Mouse (Mus musculus) thymus, adult 18-20 months (tissue): ENCODE measurements around the gene Tpbg.
"Not testable (repeated sequence)": the region's sequence is repeated elsewhere in the genome, so short reads cannot be mapped to it uniquely, and the experiment has no call there.

Experiments used
- DNase-seq, 2 experiments: peaks; one replicate each; pipeline ENCODE4 v3.0.0; 2022; ENCODE audit warnings: mixed read lengths in 2 of 2

Tpbg gene

DNA sequence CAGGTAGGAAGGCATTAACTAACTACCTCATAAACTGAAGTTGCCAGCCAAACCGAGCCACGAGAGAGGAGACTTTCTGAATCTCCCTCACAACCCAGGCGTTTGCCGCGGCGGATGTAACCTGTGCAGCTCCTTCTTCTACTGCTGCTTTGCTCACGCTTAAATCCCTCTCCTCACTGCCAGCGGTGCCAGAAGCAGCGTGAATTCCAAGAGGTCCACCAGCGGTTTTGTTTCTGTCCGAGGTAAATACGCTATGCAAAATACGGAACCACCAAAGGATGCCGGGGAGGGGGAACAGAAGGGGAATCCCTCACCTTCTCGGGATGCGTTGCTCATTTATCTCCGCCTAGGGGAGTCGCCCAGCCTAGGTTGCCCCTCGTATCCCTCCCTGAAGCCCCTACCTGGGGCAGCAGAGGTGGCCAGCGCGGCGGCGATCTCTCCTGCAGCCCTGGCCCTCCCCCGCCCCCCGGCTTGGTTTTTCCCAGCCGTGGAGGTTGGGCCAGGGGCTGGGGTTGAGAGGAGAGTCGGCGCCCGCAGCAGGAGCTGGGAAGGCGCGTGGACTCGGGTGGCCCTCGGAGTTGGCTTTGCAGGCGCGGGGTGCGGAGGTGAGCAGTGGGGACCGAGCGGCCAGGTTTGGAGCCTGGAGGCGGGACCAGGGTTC lies at the start of gene Tpbg:
Gene Tpbg (plus strand): TSS at position 30 of the 661 bp plus-strand sequence.
- DNase-seq = no peak

DNA sequence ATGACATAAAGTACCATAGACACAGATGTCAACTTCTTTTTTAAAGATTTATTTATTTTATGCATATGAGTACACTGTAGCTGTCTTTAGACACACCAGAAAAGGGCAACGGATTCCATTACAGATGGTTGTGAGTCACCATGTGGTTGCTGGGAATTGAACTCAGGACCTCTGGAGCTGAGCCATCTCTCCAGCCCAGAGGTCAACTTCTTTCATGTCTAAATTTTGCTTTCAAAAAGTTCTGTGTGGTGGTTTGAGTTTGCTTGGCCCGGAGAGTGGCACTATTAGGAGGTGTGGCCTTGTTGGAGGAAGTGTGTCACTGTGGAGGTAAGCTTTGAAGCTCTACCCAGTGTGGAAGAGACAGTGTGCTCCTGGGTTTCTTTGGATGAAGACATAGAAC lies 40.2 kb upstream of the Tpbg start:
- not testable (repeated sequence) for DNase-seq

GRCm38 (mm10) chr9:85802563-85802962 lies 39.6 kb upstream of the Tpbg start:
- DNase-seq = no peak

DNA sequence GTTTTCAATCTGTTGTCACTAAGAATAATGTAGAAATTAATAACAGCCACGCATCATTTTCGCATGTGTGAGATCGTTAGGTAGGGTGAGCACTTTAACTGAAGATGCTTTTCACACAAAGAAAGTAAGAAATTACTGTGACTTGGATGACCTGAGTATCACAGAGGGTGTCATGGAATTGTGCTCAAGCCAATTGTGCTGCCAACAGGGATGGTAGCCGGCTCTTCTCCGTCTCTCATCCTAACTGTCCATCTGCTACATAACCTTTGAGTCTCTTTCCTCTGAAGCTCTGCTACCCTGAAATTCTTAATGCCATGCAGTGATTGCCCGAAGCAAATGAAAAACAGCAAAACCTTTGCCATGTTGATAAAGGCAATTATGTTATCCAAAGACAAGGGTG lies 35.8 kb upstream of the Tpbg start:
- no peak for DNase-seq

- no peak for DNase-seq
Observed at GRCm38 (mm10) chr9:85809246-85809645, 32.9 kb upstream of the Tpbg start.

GRCm38 (mm10) chr9:85820829-85821228 lies 21.4 kb upstream of the Tpbg start:
- DNase-seq = no peak

DNA sequence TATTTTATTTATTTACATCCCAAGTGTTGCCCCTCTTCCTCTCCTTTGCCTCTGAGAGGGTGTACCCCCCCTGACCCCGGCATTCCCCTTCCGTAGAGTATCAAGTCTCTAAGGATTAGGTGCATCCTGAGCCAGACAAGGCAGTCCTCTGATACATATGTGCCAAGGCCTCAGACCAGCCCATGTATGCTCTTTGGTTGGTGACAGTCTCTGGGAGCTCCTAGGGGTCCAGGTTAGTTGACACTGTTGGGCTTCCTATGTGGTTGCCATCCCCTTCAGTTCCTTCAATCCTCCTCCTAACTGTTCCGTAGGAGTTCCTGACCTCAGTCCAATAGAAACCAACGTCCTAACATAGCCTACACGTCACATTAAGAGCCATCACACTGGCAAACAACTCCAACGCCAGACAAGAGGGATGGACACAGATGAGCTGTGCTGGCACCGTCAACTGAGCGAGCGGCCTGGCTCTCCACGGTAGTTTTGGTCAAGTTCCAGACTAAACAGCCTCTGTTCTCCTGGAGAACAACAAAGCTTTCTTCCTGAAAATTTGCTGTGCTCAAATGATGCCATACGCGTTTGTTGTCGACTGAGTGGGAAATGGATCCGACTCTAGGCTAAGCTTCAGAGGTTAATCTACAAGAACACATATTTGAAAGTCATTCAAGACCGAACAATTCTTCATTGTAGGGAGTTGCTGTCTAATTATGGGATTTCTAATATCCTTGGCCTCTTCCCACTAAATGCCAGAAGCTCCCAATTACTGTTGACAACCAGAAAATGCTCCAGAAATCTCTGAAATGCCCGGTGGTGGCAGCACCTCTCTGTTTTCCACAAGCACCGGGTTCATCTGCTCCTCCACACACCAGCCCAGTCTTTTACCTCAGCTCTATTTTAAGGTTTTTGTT lies 6.4 kb upstream of the Tpbg start:
- no peak for DNase-seq

- no peak for DNase-seq
Observed at GRCm38 (mm10) chr9:85839626-85840025, 2.6 kb upstream of the Tpbg start.

- DNase-seq = no peak
Observed at GRCm38 (mm10) chr9:85841891-85842290, 289 bp upstream of the Tpbg start.

GRCm38 (mm10) chr9:85843031-85843890 lies 1.1 kb downstream of the Tpbg start:
- DNase-seq = peak in 1 of 2 experiments; percentile 3

GRCm38 (mm10) chr9:85843891-85844646 lies 1.9 kb downstream of the Tpbg start:
- DNase-seq = no peak

GRCm38 (mm10) chr9:85844647-85844983 lies 2.4 kb downstream of the Tpbg start:
- DNase-seq = no peak

- no peak for DNase-seq
Observed at GRCm38 (mm10) chr9:85846186-85846585, 4.0 kb downstream of the Tpbg start.

DNA sequence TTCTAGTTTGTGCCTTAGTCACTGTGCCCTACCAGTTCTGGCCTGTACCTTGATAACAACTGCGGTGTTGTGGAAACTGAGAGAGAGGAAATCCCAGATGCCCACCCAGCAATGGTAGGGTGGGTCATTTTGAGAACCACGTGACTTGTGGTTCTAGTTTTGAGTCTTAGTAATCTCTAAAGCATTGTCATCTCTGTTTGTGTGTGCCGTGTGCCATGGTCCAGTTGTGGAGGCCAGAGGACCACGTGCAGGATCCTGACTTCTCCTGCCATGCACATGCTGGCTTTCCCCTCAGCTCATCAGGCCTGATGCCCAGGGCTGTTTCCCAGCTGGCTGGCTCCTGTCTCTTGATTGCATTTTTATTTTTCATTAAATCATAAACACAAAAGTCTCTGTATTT lies 12.6 kb downstream of the Tpbg start:
- no peak for DNase-seq

GRCm38 (mm10) chr9:85856511-85856910 lies 14.3 kb downstream of the Tpbg start:
- no peak for DNase-seq

- DNase-seq = no peak
Observed at GRCm38 (mm10) chr9:85861065-85861464, 18.9 kb downstream of the Tpbg start.

DNA sequence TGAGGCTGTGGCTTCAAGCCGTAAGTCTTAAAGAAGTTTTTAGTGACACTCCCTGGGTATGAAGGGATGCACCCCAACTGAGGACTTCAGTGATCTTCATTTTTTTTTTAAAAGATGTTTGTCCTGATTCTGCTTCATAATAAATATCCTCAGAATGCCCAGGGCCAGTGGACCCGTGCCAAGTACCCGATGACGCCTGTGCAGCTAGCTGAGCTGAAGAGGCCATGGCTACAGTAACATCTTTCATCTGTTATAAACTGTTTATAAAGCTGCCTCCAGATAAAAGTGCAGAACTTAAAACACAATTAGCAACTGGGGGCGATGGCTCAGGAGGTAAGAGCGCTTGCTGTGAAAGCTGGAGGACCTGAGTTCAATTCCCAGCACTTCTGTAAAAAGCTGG lies 20.4 kb downstream of the Tpbg start:
- DNase-seq = no peak

DNA sequence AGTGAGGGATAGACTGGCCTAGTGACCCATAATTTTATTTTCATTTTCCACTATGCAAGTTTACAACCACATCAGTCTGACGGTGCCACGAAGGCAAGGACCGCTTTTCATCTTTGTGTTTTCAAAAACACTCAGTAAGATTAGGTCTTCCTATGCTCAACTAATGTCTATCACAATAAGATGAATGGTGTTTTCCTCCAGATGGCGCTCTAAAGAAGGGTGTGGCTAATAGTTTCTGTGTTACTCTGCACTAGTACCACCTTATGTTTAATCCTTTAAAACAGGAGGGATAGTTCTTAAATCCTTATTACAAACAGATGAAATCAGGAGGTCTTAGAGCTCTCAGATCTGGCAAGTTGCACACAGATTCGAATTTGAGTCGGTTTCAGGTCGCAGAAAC lies 30.7 kb downstream of the Tpbg start:
- DNase-seq = no peak

DNA sequence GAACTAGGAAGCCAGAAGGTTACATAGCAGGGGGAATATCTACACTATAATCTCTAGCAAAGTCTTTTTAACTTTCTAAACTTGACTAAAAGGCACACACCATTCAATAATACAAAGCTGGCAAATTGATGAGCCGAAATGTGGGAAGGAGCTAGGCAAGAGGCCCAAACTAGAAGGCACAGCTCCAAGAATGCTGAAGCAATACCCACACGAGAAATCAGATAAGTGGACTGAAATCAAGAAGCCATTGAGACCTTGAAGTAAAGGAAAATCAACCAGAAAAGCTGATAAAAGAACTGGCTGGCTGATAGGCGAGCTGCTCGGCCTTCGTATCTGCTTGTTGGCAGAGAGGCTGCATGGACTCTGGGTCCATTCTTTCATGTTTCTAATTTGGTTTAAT lies 51.5 kb downstream of the Tpbg start:
- no peak for DNase-seq
